Mouse (Mus musculus) lung, postnatal 0 days (tissue): ENCODE data around the gene Fbxl12.

Source experiments
- CTCF ChIP-seq: IDR thresholded peaks from 2 replicates; pipeline ENCODE4 v1.5.1; 2016; ENCODE audit warnings: antibody characterized with exemption, mild to moderate bottlenecking
- EP300 ChIP-seq: IDR thresholded peaks from 2 replicates; pipeline ENCODE4 v1.6.1; 2016; ENCODE audit warnings: antibody characterized with exemption, mild to moderate bottlenecking, control low read depth

GRCm38 (mm10) chr9:20609831-20610464 lies 34.6 kb downstream of the Fbxl12 start:
- TF ChIP-seq CTCF (0 out of 2 replicates have a peak, but pooled peaks have one; percentile 7), EP300 (no peak)
